Mouse (Mus musculus): Measurements from ENCODE around the gene Gm128.

GRCm38 (mm10) chr3:95261975-95262374 is 20.6 kb upstream of the Gm128 start:
- no peak for TF ChIP-seq CTCF (IDR thresholded peaks at IDR 0.05; ENCODE audit: low read depth, low read length)
- no peak for TF ChIP-seq POLR2A (IDR thresholded peaks at IDR 0.05; ENCODE audit: borderline replicate concordance, low read depth, low read length)

Data from bone marrow macrophage, adult 2 months (primary cell).